Mouse (Mus musculus): ENCODE results near the gene Igsf11. TPM values are rescaled to one million over a fixed set of nuclear protein-coding genes. Genes with fewer than 3 reads are reported as not detected.
"Not testable (repeated sequence)": the region's sequence is repeated elsewhere in the genome, so short reads cannot be mapped to it uniquely, and the experiment has no call there.

Gene Igsf11
- polyA plus RNA-seq, 1 experiment from 2014 or later, result 3.6 TPM

DNA sequence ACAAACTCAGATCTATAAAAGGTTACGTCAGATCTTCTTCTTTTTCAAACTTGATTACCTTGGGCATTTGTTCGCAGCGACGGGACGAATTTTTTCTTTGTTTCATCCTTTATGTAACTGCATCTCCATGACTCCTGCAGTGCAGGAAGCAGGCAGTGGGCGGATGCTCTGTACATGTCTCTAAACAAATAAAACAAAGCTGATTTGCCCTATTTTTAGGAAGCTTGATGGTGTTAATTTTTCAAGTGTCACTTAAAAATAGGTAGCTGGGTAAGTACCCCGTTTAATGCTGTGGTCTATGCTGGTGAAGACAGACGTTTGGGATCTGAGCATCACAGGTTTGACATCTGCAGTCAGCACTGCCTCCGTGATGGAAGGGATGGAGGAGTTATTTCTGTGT lies 66.3 kb downstream of the Igsf11 start:
- H3K4me3 ChIP-seq, result no peak overlapping the region
- 75% methylated on average over 9 of the region's 9 CpGs for WGBS
- ATAC-seq, result no peak
- peaks cover 49% of the 10 kb centered on the region for H3K4me1 ChIP-seq
- no peak overlapping the region for H3K4me2 ChIP-seq
- peaks cover 6% of the 10 kb centered on the region; the same call in 1 of the 2 replicates for H3K36me3 ChIP-seq (ENCODE audit: poor library complexity, severe bottlenecking)
- H3K9ac ChIP-seq, result no peak overlapping the region
- no peaks in the 10 kb centered on the region for H3K9me3 ChIP-seq (replicated peaks)
- no peaks in the 10 kb centered on the region for H3K27me3 ChIP-seq
- H3K27ac ChIP-seq, result no peak overlapping the region

DNA sequence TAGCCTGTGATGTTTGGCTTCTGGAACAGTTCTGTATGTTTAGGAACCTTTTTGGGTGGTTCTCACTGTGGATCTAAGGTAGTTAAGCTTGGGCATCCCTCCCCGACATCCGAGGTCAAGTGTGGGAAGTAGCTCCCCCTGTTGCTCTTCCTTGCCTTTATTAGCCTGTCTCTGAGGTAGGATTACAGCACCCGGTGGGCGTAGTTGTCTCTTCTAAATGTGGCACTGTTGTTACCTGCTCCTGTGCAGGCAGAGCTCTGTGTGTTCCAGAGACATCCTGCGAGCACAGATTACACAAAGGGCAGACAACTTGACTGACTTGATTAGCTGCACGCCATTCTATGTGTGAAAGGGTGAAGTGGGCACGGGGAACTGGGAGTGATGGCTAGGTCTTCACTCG lies 68.1 kb downstream of the Igsf11 start:
- H3K9me3 ChIP-seq (replicated peaks), result no peaks in the 10 kb centered on the region
- no peak for ATAC-seq
- H3K36me3 ChIP-seq (ENCODE audit: poor library complexity, severe bottlenecking), result peaks cover 6% of the 10 kb centered on the region; the same call in 1 of the 2 replicates
- no peak overlapping the region for H3K27ac ChIP-seq
- H3K4me3 ChIP-seq, result no peak overlapping the region
- H3K9ac ChIP-seq, result no peak overlapping the region
- WGBS, result 67% methylated on average over 8 of the region's 8 CpGs
- no peak overlapping the region for H3K4me2 ChIP-seq
- H3K27me3 ChIP-seq, result no peaks in the 10 kb centered on the region
- peaks cover 37% of the 10 kb centered on the region for H3K4me1 ChIP-seq

DNA sequence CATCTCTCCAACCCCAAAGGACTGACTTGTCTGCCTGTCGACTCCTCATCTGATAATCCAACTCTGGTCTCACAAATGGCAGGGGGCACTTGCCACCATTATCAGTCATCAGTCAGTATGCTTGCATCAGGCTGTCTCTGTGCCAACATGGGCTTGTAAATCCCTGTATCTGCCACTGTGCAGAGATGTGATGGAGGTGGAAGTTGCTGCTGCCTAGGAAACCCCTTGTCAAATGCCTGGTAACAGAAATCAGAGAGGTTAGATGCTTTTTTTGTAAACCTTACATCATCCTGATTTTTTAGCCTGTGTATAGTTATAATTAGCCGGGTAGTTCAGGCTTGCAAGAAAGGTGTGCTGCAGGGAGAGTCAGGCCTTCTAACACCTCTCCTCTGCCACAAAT lies 69.4 kb downstream of the Igsf11 start:
- Histone ChIP-seq H3K4me3 (no peak overlapping the region), H3K9ac (no peak overlapping the region), H3K4me2 (no peak overlapping the region), H3K27me3 (no peaks in the 10 kb centered on the region), H3K9me3 (replicated peaks) (no peaks in the 10 kb centered on the region), H3K27ac (no peak overlapping the region), H3K4me1 (peaks cover 39% of the 10 kb centered on the region; the same call in 1 of the 2 replicates), H3K36me3 (ENCODE audit: poor library complexity, severe bottlenecking) (peaks cover 6% of the 10 kb centered on the region; the same call in 1 of the 2 replicates)
- WGBS, result 87% methylated on average over 2 of the region's 2 CpGs
- no peak for ATAC-seq

DNA sequence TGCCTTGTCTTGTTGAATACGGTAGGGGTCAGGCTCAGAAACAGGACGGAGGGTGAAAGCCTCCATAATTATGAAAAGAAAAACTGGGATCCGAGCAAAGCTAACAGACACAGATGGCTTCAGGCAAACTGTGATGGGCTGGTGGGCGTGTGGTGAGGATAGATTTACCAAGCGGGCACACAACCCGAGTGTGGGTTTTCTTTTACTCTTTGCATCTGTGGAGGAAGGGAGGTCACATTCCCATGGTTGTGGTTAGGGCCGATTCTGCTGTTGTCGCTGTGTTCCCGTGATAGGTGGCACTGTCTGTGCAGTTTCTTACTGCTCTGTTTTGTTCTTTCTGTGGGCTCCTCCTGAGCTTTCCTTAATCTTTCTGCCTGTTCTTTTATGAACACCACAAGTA lies 70.2 kb downstream of the Igsf11 start:
- no peaks in the 10 kb centered on the region for H3K9me3 ChIP-seq (replicated peaks)
- H3K27me3 ChIP-seq, result no peaks in the 10 kb centered on the region
- peaks cover 39% of the 10 kb centered on the region; the same call in 1 of the 2 replicates for H3K4me1 ChIP-seq
- no peak overlapping the region for H3K27ac ChIP-seq
- WGBS, result 61% methylated on average over 9 of the region's 9 CpGs
- peaks cover 5% of the 10 kb centered on the region; the same call in 1 of the 2 replicates for H3K36me3 ChIP-seq (ENCODE audit: poor library complexity, severe bottlenecking)
- H3K4me3 ChIP-seq, result no peak overlapping the region
- ATAC-seq, result no peak; the same call in 1 of the 2 replicates
- no peak overlapping the region for H3K4me2 ChIP-seq
- H3K9ac ChIP-seq, result no peak overlapping the region

DNA sequence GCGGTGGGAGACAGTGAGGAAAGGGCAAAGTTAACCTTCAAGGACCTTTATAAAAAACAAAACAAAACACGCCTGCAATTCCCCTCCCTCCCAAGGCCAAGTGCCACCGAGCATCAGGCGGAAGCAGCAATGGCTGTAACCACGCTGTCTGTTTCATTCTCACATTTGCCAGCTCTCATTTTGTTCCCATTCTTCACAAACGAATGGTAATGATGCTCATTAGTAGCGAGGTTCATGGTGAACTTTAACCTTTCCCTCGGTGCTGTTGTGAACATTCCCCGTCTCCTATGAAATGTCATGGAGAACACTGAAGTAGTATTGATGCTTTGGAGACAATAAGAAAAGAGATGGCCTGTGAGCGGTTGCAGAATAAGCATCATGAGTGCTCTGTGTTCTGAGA lies 74.6 kb downstream of the Igsf11 start:
- H3K9ac ChIP-seq, result no peak overlapping the region
- no peak overlapping the region for H3K27ac ChIP-seq
- H3K4me2 ChIP-seq, result no peak overlapping the region
- ATAC-seq, result no peak
- H3K9me3 ChIP-seq (replicated peaks), result no peaks in the 10 kb centered on the region
- peaks cover 12% of the 10 kb centered on the region; the same call in 1 of the 2 replicates for H3K4me1 ChIP-seq
- WGBS, result 40% methylated on average over 10 of the region's 10 CpGs
- H3K27me3 ChIP-seq, result no peaks in the 10 kb centered on the region
- H3K36me3 ChIP-seq (ENCODE audit: poor library complexity, severe bottlenecking), result no peaks in the 10 kb centered on the region
- H3K4me3 ChIP-seq, result no peak overlapping the region

DNA sequence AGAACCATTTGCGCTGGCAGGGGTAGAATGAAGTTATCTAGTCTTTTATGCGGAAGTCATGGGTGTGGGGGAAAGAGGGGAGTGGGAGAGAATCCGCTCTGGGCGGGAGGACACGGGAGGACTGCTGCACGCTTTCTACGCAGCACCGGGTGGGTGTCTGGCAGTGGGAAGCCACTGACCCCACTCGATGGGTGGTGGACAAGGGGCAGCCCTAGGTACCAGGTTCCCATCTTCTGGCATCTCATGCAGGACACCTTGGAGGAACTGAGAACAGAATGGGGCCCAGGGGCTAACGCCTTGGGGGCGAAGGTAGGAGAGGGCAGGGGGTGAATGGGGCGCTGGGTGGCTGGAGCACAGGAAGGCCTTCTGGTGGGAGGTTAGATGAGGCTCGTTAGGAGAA lies 83.7 kb downstream of the Igsf11 start:
- WGBS, result 72% methylated on average over 13 of the region's 13 CpGs
- H3K36me3 ChIP-seq (ENCODE audit: poor library complexity, severe bottlenecking), result no peaks in the 10 kb centered on the region
- no peak overlapping the region for H3K4me3 ChIP-seq

DNA sequence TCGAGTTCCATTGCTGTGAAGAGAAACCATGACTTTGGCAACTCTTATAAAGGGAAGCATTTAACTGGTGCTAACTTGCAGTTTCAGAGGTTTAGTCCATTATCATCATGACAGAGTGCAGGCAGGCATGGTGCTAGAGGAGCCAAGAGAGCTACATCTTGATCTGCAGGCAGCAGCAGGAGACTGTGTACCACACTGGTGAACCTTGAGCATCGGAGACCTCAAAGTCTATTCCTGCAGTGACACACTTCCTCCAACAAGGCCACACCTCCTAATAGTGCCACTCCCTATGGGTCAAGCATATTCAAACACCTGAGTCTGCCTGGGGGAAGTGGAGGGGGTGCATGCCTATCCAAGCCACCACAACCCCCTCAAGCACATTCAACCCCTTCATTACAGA lies 86.1 kb downstream of the Igsf11 start:
- WGBS, result 86% methylated on average over 2 of the region's 2 CpGs
- peaks cover 34% of the 10 kb centered on the region for H3K4me1 ChIP-seq
- H3K36me3 ChIP-seq (ENCODE audit: poor library complexity, severe bottlenecking), result no peaks in the 10 kb centered on the region
- no peaks in the 10 kb centered on the region for H3K27me3 ChIP-seq
- H3K9ac ChIP-seq, result no peak overlapping the region
- no peak overlapping the region for H3K27ac ChIP-seq
- H3K9me3 ChIP-seq (replicated peaks), result no peaks in the 10 kb centered on the region
- H3K4me2 ChIP-seq, result no peak overlapping the region
- ATAC-seq, result no peak
- no peak overlapping the region for H3K4me3 ChIP-seq

More for the DNA sequence above, 83.7 kb downstream of the Igsf11 start:
- Histone ChIP-seq H3K4me2 (no peak overlapping the region), H3K9me3 (replicated peaks) (no peaks in the 10 kb centered on the region), H3K4me1 (peaks cover 20% of the 10 kb centered on the region), H3K27ac (no peak overlapping the region), H3K27me3 (no peaks in the 10 kb centered on the region), H3K9ac (no peak overlapping the region)
- ATAC-seq, result no peak

DNA sequence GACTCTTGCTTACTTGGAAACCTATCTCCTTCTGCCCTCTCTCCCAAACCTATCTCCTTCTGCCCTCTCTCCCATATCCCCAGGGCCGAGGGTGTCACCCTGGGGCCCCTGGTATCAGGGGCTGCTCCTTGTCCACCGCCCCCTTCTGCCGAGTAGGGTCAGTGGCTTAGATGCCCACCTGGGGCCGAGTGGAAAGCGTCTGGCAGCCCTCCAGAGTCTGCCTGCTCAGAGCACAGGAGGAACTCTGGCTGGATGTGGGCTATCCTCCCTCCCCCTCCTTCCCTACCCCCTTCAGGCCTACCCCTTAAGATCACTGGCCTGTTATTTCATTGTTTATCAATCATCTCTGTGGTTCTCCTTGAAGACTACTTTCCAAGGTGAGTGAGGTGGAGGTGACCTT lies 88.1 kb downstream of the Igsf11 start:
- 28% methylated on average over 5 of the region's 5 CpGs for WGBS
- ATAC-seq, result no peak
- Histone ChIP-seq H3K9ac (no peak overlapping the region), H3K27me3 (no peaks in the 10 kb centered on the region), H3K4me1 (peaks cover 41% of the 10 kb centered on the region), H3K4me3 (no peak overlapping the region), H3K27ac (no peak overlapping the region), H3K4me2 (no peak overlapping the region), H3K36me3 (ENCODE audit: poor library complexity, severe bottlenecking) (no peaks in the 10 kb centered on the region), H3K9me3 (replicated peaks) (no peaks in the 10 kb centered on the region)

DNA sequence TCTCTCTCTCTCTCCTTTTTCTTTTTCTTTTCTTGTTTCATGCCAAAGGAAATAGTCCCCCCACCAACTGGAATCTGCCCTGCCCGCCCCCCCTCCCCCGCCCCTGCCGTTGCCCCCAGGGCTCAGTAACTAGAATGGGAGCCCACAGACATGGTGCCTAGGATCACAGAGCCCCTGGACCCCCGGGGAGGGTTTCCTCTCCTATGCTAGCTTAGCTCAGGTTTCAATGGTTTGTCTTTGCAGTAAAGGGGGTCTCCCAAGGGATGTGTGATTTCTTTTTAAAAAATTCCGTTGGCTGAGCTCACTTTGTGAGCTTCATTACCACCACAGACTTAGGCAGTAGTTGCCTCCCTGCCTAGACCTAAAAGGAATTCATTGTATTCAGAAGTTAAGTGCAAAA lies 89.6 kb downstream of the Igsf11 start:
- H3K9me3 ChIP-seq (replicated peaks), result no peaks in the 10 kb centered on the region
- H3K4me3 ChIP-seq, result no peak overlapping the region
- H3K27ac ChIP-seq, result no peak overlapping the region
- H3K4me2 ChIP-seq, result no peak overlapping the region
- no peak overlapping the region for H3K9ac ChIP-seq
- WGBS, result 8% methylated on average over 5 of the region's 5 CpGs
- peaks cover 44% of the 10 kb centered on the region for H3K4me1 ChIP-seq
- H3K27me3 ChIP-seq, result no peaks in the 10 kb centered on the region
- ATAC-seq, result 0 out of 2 replicates have a peak, but pooled peaks have one; percentile 28
- H3K36me3 ChIP-seq (ENCODE audit: poor library complexity, severe bottlenecking), result no peaks in the 10 kb centered on the region

DNA sequence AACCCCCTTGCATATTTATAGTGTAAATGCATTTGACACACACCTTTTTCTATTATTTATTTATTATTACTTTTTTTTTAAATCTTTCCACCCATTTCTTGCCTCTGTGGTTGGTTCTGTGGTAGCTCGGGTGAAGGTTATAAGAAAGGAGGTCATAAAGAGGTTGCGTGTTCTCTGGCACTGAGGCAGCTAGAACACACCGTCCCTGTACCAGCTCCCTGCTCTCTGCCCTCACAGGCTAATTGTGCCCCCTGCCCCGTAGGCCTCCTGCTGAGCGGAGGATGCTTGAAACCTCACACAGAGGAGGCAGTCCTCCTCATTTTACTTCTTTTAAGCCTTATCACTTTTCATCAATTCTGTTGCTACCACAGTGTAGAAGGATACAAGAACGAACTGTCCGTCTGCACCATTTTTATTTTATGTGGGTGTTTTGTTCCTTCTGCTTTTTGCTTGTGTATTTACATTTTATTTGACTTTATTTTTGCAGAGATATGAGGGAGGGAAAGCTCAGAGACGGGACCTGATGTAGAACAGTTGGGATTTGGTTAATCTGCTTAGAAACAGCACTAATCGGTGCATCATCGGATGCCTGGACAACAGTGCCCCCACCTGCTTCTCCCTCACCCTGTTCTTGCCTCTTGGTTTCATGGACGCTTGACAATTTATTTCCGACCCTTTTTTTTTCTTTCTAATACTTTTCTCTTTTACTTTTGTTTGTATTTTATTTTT lies 90.2 kb downstream of the Igsf11 start:
- Histone ChIP-seq H3K36me3 (ENCODE audit: poor library complexity, severe bottlenecking) (no peaks in the 10 kb centered on the region), H3K4me1 (peaks cover 44% of the 10 kb centered on the region), H3K4me3 (no peak overlapping the region), H3K9me3 (replicated peaks) (no peaks in the 10 kb centered on the region), H3K9ac (no peak overlapping the region), H3K27ac (no peak overlapping the region), H3K4me2 (no peak overlapping the region), H3K27me3 (no peaks in the 10 kb centered on the region)
- 22% methylated on average over 12 of the region's 12 CpGs for WGBS
- ATAC-seq, result no peak

DNA sequence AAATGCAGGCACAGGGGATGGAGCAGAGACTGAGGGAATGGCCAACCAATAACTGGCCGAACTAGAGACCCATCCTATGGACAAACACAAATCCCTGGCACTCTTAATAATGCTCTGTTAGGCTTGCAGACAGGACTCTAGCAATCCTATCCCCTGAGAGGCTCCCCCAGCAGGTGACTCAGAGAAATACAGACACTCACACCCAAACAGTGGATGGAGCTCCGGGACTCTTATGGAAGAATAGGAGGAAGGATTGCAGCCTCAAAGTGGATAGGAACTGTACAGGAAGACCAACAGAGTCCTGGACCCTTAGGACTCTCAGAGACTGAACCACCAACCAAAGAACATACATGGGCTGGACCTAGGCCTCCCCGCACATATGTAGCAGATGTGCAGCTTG lies 91.4 kb downstream of the Igsf11 start:
- H3K4me3 ChIP-seq; H3K4me2 ChIP-seq; H3K9me3 ChIP-seq (replicated peaks); ATAC-seq; H3K27me3 ChIP-seq; H3K27ac ChIP-seq; H3K36me3 ChIP-seq (ENCODE audit: poor library complexity, severe bottlenecking); H3K9ac ChIP-seq: not testable (repeated sequence)
- H3K4me1 ChIP-seq, result peaks cover 44% of the 10 kb centered on the region
- WGBS, result 67% methylated on average over 3 of the region's 3 CpGs

DNA sequence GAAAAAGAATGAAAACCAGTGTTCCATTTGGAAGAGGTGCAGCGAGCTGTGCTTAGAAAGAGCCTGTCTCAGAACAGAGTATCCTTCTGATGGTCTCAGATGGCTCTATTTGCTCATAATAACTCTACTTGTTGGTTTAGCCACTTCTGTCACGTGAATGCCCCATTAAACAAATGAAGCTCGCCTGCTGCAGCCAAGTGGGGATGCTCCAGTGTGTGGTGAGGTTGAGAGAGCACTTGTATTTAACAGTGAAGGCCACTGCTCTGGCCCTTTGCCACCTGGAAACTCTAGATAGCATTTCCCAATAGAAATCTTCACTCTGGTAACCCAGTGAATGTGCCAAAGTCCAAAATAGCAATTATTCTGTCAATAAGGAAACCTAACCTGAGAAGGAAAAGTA lies 92.9 kb downstream of the Igsf11 start:
- 28% methylated on average over 3 of the region's 3 CpGs for WGBS
- H3K4me2 ChIP-seq, result no peak overlapping the region
- H3K9me3 ChIP-seq (replicated peaks), result no peaks in the 10 kb centered on the region
- no peak overlapping the region; the same call in 1 of the 2 replicates for H3K27ac ChIP-seq
- ATAC-seq, result no peak; the same call in 1 of the 2 replicates
- no peak overlapping the region for H3K9ac ChIP-seq
- H3K27me3 ChIP-seq, result no peaks in the 10 kb centered on the region
- peaks cover 44% of the 10 kb centered on the region for H3K4me1 ChIP-seq
- no peaks in the 10 kb centered on the region for H3K36me3 ChIP-seq (ENCODE audit: poor library complexity, severe bottlenecking)
- H3K4me3 ChIP-seq, result no peak overlapping the region

DNA sequence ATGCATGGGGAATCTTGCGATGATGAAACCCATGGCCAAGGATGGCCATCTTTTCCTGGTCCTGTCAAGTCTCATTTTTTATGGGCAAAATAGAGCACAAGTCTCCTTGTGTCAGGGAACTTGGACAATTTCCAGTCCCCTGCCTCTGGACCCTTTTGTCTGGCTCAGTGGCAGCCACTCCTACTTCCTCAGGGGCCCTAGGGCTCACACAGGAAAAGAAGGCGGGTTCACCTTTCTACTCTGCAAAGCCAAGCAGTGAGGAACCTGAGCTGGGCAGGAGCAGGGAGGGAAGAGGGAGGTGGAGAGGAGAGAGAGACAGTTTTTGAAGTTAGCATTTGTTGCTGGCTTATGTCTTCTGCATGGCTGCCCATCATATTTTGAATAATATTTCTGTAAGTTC lies 93.9 kb downstream of the Igsf11 start:
- H3K27me3 ChIP-seq, result no peaks in the 10 kb centered on the region
- no peak overlapping the region for H3K27ac ChIP-seq
- H3K9ac ChIP-seq, result no peak overlapping the region
- H3K36me3 ChIP-seq (ENCODE audit: poor library complexity, severe bottlenecking), result no peaks in the 10 kb centered on the region
- 60% methylated on average over 2 of the region's 2 CpGs for WGBS
- H3K9me3 ChIP-seq (replicated peaks), result no peaks in the 10 kb centered on the region
- no peak overlapping the region for H3K4me2 ChIP-seq
- no peak for ATAC-seq
- H3K4me3 ChIP-seq, result no peak overlapping the region
- peaks cover 37% of the 10 kb centered on the region for H3K4me1 ChIP-seq
